In genomic region chr2:97468372-97468771, GRCm38 (mm10) we compare ENCODE assay signal across 10 mouse cellular contexts.
DNase-seq lines count a peak whose midpoint lies in the region; ATAC-seq and TF ChIP-seq lines count a peak whose summit lies in the region.
"Had no signal": no experiment of that assay in that cellular context is flagged by ENCODE, and none has a peak within 500 bp of the region (broad histone marks: within the 10 kb centered on the region; RNA-seq: fewer than 3 reads in every experiment).

No protein-coding gene starts in this region.

- no peaks in the 10 kb centered on the region for H3K9me3 ChIP-seq in stomach, embryonic 15.5 days

- intact Hi-C loops in gastrocnemius, adult 2 months (cut with DNase I): no loop called here
- intact Hi-C loops in left cerebral cortex, postnatal 36 days (cut with DNase I): loop anchor here (5.0 kb wide), 4 partner anchors 139 to 1919 kb away; no protein-coding TSS in a partner anchor
- intact Hi-C loops in gastrocnemius, postnatal 14 days (cut with DNase I; ENCODE audit: low total_unique reads): no loop called here

- no peak for TF ChIP-seq CTCF in gastrocnemius, adult 2 months (IDR thresholded peaks at IDR 0.05)

- peak overlapping the region; percentile 87 for H3K4me2 ChIP-seq in stomach, embryonic 15.5 days

- DNase-seq in gastrocnemius, adult 2 months: no peak
- DNase-seq in gastrocnemius, postnatal 4 days (ENCODE audit: low spot score in 2 of 2): no peak
- DNase-seq in right cerebral cortex, adult 18-20 months: peak; percentile 35
- no peak for DNase-seq in right cerebral cortex, postnatal 14 days
- DNase-seq in left cerebral cortex, postnatal 36 days (ENCODE audit: low spot score in 2 of 2): peak; percentile 23 to 29
- no peak for DNase-seq in thymus, postnatal 0 days (ENCODE audit: low spot score)
- DNase-seq in gastrocnemius, postnatal 14 days: no peak
- DNase-seq: adrenal gland, postnatal 36 days; kidney, adult 9 months had no signal

- ATAC-seq in stomach, embryonic 15.5 days (ENCODE audit: insufficient read depth, low FRiP score, low read depth): no peak

- no peak overlapping the region for H3K9ac ChIP-seq in stomach, embryonic 15.5 days

- H3K27me3 ChIP-seq in stomach, embryonic 15.5 days (replicated peaks): no peaks in the 10 kb centered on the region

- H3K4me1 ChIP-seq in stomach, embryonic 15.5 days: no peaks in the 10 kb centered on the region

- peak overlapping the region; percentile 73 for H3K4me3 ChIP-seq in gastrocnemius, adult 2 months
- peak overlapping the region; percentile 56; the same call in 1 of the 2 replicates for H3K4me3 ChIP-seq in stomach, embryonic 15.5 days (replicated peaks)

- H3K27ac ChIP-seq in gastrocnemius, adult 2 months: no peak overlapping the region
- no peak overlapping the region for H3K27ac ChIP-seq in stomach, embryonic 15.5 days

- no peaks in the 10 kb centered on the region for H3K36me3 ChIP-seq in stomach, embryonic 15.5 days

- WGBS in stomach, embryonic 15.5 days: 32% methylated on average over 5 of the region's 5 CpGs

Comparison
In these comparisons a context has a peak if more than half of its experiments do, and no peak if none do; other contexts are left out.
1. DNase-seq: peak in right cerebral cortex, adult 18-20 months (single experiment) and left cerebral cortex, postnatal 36 days (2 of 2); none in gastrocnemius, adult 2 months (single experiment), gastrocnemius, postnatal 4 days (0 of 2), right cerebral cortex, postnatal 14 days (single experiment), thymus, postnatal 0 days (single experiment) and gastrocnemius, postnatal 14 days (single experiment).